Mouse (Mus musculus) naive thymus-derived CD4-positive, alpha-beta T cell, adult 2 months (primary cell): ENCODE results near the gene Fcamr.
A peak's percentile ranks its signal among the peaks of the same experiment; 100 is the strongest.

ENCODE experiments used
- DNase-seq: peaks from one replicate; pipeline ENCODE4 v3.0.0-alpha.2; 2011; ENCODE audit warnings: low read depth

Fcamr gene

DNA sequence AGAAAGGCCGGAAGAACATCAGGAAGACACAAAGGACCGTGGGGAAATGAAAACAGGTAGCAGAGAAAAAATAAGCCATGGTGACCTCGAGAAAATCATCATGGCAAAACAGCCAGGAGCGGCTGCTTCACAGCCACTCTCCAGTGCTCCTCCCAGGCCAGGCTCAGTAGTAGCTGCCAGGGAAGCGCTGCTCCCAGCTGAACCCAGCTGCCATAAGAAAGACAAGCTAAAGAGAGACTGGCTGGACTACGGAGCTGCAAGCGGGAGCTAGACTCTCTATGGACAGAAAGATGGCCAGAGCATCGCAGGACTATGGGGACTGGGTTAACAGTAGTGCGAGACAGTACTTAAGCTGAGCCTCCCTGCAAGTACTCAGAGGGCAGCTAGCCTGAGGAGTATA is 54.1 kb downstream of the Fcamr start:
- no peak for DNase-seq

DNA sequence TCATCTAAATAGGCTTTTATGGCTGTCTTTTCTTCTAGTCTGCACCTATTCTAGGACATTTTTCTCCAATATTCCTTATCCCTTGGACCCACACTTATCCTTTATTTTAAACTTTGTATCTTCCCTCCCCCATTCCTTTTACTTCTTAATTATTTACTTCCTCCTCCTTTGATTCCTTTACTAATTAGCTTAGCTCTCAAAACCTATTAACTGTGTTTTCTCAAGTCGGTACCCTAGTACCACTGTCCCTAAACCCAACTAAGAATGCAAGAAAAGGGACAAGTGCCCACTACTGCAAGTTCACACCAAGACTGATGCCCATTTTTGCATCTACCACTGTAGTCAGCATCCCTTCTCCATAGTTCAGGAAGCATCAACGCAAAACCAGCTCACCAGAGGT is 55.0 kb downstream of the Fcamr start:
- no peak for DNase-seq

DNA sequence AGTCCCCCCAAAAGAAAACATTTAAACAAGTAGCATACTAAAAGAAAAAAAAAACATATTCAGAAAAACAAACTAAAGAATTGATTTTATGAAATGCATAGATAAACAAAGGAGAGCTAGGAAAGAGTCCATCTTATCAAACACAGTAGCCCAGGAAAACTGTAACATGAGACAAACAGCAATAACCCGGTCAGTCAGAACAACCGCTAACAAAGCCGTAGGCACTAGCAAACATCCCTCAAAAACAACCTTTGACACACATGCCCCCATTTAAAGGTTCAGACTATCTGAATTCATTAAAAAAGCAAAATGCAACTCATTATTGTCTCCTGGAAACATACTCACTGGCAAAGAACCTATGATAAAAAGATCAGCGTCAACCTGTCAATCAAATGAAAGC is 56.8 kb downstream of the Fcamr start:
- DNase-seq: no peak

DNA sequence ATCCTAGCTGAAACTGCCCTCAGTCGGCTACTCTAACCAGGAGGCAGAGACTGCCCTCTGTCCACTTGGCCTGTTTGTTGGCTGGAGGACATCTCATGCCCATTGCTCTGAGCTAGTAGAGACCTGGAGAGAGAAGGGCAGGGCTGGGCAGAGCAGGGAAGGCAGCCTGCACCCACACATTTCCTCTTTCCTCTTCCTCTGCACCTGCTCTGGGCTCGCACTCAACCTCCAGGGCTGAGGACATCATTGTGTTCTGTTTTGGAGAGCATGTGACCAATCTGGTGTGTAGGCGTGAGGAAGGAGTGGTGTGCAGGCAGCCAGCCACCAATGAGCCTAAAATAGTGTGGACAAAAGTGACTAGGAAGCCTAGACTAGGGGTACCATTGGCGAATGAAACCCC is 63.5 kb downstream of the Fcamr start:
- peak; percentile 37 for DNase-seq
